Mouse (Mus musculus): ENCODE measurements around the gene Olfr1260.

The Olfr1260 gene

DNA sequence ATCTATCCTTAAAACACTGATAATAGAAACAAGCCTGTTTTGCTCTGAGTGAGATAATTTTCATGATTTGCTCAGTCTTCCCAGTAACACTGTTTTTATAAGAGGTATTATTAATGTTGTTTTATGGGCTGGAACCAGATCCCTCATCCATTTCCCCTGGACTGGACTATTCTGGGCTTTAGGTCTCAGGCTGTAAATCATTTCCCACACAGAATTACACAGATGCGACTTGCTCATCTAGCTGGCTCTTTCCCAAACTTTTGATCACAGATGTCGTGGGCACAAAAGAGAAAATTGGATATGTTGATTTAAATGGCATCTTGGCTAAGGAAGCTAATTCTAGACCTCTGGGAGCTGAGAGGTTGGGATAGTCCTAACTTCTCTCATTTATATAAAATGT is at the start of gene Olfr1260:
Gene Olfr1260, plus strand, starts transcription at position 157 of the 400 bp plus-strand sequence.
- no peak for DNase-seq (ENCODE audit: low spot score)

GRCm38 (mm10) chr2:89927009-89927408 is 47.1 kb upstream of the Olfr1260 start, which contains the start of gene Olfr1258:
TSS of gene Olfr1258 (plus strand) at chr2:89927309.
- no peak for DNase-seq (ENCODE audit: low spot score)

GRCm38 (mm10) chr2:89948564-89948963 is 25.6 kb upstream of the Olfr1260 start, which contains the start of gene Olfr1259:
TSS of gene Olfr1259 (minus strand) at chr2:89948664.
- no peak for DNase-seq (ENCODE audit: low spot score)

- no peak for DNase-seq (ENCODE audit: low spot score)
Measured at GRCm38 (mm10) chr2:89977709-89978108, 3.6 kb downstream of the Olfr1260 start.

DNA sequence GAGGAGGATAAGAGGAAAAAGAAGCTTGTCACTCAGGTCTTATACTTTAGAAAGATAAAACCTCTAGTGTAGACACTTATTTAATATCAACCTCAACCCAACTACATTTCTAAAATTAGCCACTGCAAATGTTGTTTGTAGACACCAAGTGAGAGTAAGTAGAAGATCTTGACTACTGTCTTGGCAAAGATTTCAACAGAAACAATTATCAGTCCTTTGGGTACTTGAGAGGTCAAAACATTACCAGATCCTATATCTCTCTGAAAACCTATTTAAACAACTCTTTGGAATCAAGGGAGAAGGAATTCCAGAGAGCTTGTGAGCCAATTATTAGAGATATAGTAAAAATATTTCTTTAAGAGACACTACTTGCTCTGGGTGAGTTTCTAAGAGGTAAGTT is 16.8 kb downstream of the Olfr1260 start, which contains the start of gene Olfr1261:
Gene Olfr1261, plus strand, starts transcription at position 301 of the 400 bp plus-strand sequence.
- DNase-seq (ENCODE audit: low spot score), result no peak

- no peak for DNase-seq (ENCODE audit: low spot score)
Measured at GRCm38 (mm10) chr2:89999845-90000244, 25.7 kb downstream of the Olfr1260 start, which contains the start of gene Olfr1262. TSS of gene Olfr1262 (plus strand) at chr2:90000145.

DNA sequence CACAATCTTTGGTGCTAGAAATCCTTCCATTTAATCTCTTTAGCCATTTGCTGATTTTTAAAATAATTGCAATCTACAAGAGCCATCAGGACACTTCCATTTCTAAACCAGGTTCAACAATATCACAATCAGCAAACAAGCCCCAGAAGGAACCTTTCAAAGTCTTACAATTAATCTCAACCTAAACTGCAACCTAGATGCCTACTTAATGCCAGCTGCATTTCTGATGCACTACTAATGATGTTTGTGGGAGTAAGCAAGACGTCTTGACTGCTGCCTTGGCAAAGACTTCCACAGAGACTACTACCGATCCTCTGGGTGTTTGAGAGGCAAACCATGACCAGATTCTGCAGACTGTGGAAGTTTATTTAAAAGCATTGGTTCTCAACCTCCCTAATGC is 37.7 kb downstream of the Olfr1260 start, which contains the start of gene Olfr1263:
Gene Olfr1263, plus strand, starts transcription at position 301 of the 400 bp plus-strand sequence.
- DNase-seq (ENCODE audit: low spot score), result no peak

- no peak for DNase-seq (ENCODE audit: low spot score)
Measured at GRCm38 (mm10) chr2:90025477-90025876, 51.3 kb downstream of the Olfr1260 start, which contains the start of gene Olfr1264. TSS of gene Olfr1264 (minus strand) at chr2:90025577.
